Mouse (Mus musculus) left cerebral cortex, adult 2 months (tissue): ENCODE measurements around the gene Ankrd13a. TPM values are rescaled to one million over a fixed set of nuclear protein-coding genes. Genes with fewer than 3 reads are reported as not detected.

ENCODE experiments used
- DNase-seq, 2 experiments: peaks; one replicate each; pipeline ENCODE4 v3.0.0; 2021 to 2022; ENCODE audit warnings: low spot score in 2 of 2, mixed read lengths in 1 of 2; ENCODE audit errors: extremely low spot score in 1 of 2
- H3K27ac ChIP-seq: fragments of 200-600 bp; 2 replicates; pipeline ENCODE4 v1.8.1; 2022
- H3K4me3 ChIP-seq: fragments of 200-600 bp; 2 replicates; pipeline ENCODE4 v1.8.1; 2022
- CTCF ChIP-seq: fragments of 200-600 bp; IDR thresholded peaks from 2 replicates; pipeline ENCODE4 v1.8.1; 2022; ENCODE audit warnings: antibody characterized with exemption, mild to moderate bottlenecking, moderate library complexity
- intact Hi-C: fragments of 180-260 bp; cut with DNase I; formaldehyde crosslinking; loops from one replicate; pipeline ENCODE4 v1.15.1; 2025
- total RNA-seq, 2 experiments: library from RNA; stranded (reverse); gene quantifications; 2 replicates each; pipeline ENCODE4 v1.2.3; 2021

Gene Ankrd13a
- total RNA-seq, 2 experiments from 2014 or later: 31.0 to 38.8 TPM

- TF ChIP-seq CTCF: peak; percentile 69
- peak; percentile 53 to 69 for DNase-seq
- intact Hi-C loops: loop anchor here (2.0 kb wide), 1 partner anchor 30 kb away; the partner anchor contains the start of genes Ankrd13a and Git2
- Histone ChIP-seq H3K4me3 (no peak overlapping the region), H3K27ac (peak overlapping the region; percentile 66)
Measured at GRCm38 (mm10) chr5:114804958-114805357, 30.5 kb downstream of the Ankrd13a start.

GRCm38 (mm10) chr5:114805436-114806350 is 31.2 kb downstream of the Ankrd13a start:
- Histone ChIP-seq H3K27ac (peak overlapping the region; percentile 66), H3K4me3 (no peak overlapping the region)
- DNase-seq: no peak
- intact Hi-C loops: loop anchor here (2.0 kb wide), 1 partner anchor 31 kb away; the partner anchor contains the start of genes Ankrd13a and Git2
- no peak for TF ChIP-seq CTCF

- Histone ChIP-seq H3K27ac (peak overlapping the region; percentile 66; the same call in 1 of the 2 replicates), H3K4me3 (no peak overlapping the region)
- intact Hi-C loops: no loop called here
- no peak for DNase-seq
- no peak for TF ChIP-seq CTCF
Measured at GRCm38 (mm10) chr5:114806636-114807035, 32.2 kb downstream of the Ankrd13a start.

GRCm38 (mm10) chr5:114807063-114807462 is 32.6 kb downstream of the Ankrd13a start:
- H3K27ac ChIP-seq: no peak overlapping the region; the same call in 1 of the 2 replicates
- TF ChIP-seq CTCF: no peak
- intact Hi-C loops: no loop called here
- no peak overlapping the region for H3K4me3 ChIP-seq
- DNase-seq: no peak

GRCm38 (mm10) chr5:114807468-114807867 is 33.0 kb downstream of the Ankrd13a start:
- intact Hi-C loops: no loop called here
- TF ChIP-seq CTCF: no peak
- H3K4me3 ChIP-seq: no peak overlapping the region
- H3K27ac ChIP-seq: no peak overlapping the region
- DNase-seq: no peak

- DNase-seq: no peak
- TF ChIP-seq CTCF: no peak
- intact Hi-C loops: no loop called here
- Histone ChIP-seq H3K27ac (no peak overlapping the region), H3K4me3 (no peak overlapping the region)
Measured at GRCm38 (mm10) chr5:114807893-114808292, 33.4 kb downstream of the Ankrd13a start.

GRCm38 (mm10) chr5:114808385-114808784 is 33.9 kb downstream of the Ankrd13a start:
- Histone ChIP-seq H3K4me3 (no peak overlapping the region), H3K27ac (no peak overlapping the region)
- no peak for DNase-seq
- intact Hi-C loops: no loop called here
- no peak for TF ChIP-seq CTCF

GRCm38 (mm10) chr5:114809181-114809756 is 34.8 kb downstream of the Ankrd13a start:
- no peak overlapping the region for H3K27ac ChIP-seq
- no peak overlapping the region for H3K4me3 ChIP-seq
- no peak for TF ChIP-seq CTCF
- DNase-seq: no peak
- intact Hi-C loops: no loop called here

GRCm38 (mm10) chr5:114809826-114810225 is 35.3 kb downstream of the Ankrd13a start:
- Histone ChIP-seq H3K27ac (no peak overlapping the region), H3K4me3 (no peak overlapping the region)
- no peak for TF ChIP-seq CTCF
- intact Hi-C loops: no loop called here
- DNase-seq: no peak

- TF ChIP-seq CTCF: no peak
- intact Hi-C loops: no loop called here
- H3K27ac ChIP-seq: peak overlapping the region; percentile 92
- DNase-seq: peak; percentile 90 to 92
- H3K4me3 ChIP-seq: peak overlapping the region; percentile 80
Measured at GRCm38 (mm10) chr5:114813525-114814181, 39.2 kb downstream of the Ankrd13a start.

GRCm38 (mm10) chr5:114816599-114816998 is 42.1 kb downstream of the Ankrd13a start:
- Histone ChIP-seq H3K4me3 (no peak overlapping the region), H3K27ac (no peak overlapping the region)
- intact Hi-C loops: no loop called here
- DNase-seq: no peak
- TF ChIP-seq CTCF: no peak

GRCm38 (mm10) chr5:114818124-114818523 is 43.6 kb downstream of the Ankrd13a start:
- no peak overlapping the region for H3K4me3 ChIP-seq
- intact Hi-C loops: no loop called here
- TF ChIP-seq CTCF: no peak
- no peak for DNase-seq
- H3K27ac ChIP-seq: no peak overlapping the region
